Mouse (Mus musculus): ENCODE data around the gene Arhgap29. TPM values are rescaled to one million over a fixed set of nuclear protein-coding genes. Genes with fewer than 3 reads are reported as not detected.

Arhgap29 gene
- total and polyA plus RNA-seq, 2 experiments, result 16.4 to 60.5 TPM

GRCm38 (mm10) chr3:121969451-121969850 is 17.1 kb downstream of the Arhgap29 start:
- 6% methylated on average over 1 of the region's 1 CpGs for WGBS
- Histone ChIP-seq H3K4me1 (ENCODE audit: control insufficient read depth, insufficient read depth, low read length) (peaks cover 21% of the 10 kb centered on the region; the same call in 1 of the 2 replicates), H3K4me3 (ENCODE audit: insufficient read depth, low read depth, low read length) (peak overlapping the region; percentile 73), H3K27me3 (ENCODE audit: control insufficient read depth, insufficient read depth, low read length) (no peaks in the 10 kb centered on the region), H3K27ac (replicated peaks; ENCODE audit: insufficient read depth, low read depth, low read length) (peak overlapping the region; percentile 76), H3K36me3 (ENCODE audit: control insufficient read depth, insufficient read depth, low read length) (peaks cover 6% of the 10 kb centered on the region), H3K9ac (ENCODE audit: low read depth, low read length) (no peak overlapping the region; the same call in 1 of the 2 replicates), H3K79me2 (ENCODE audit: control insufficient read depth, insufficient read depth, low read length) (peaks cover 11% of the 10 kb centered on the region; the same call in 1 of the 2 replicates)
- no peak for TF ChIP-seq CTCF (IDR thresholded peaks at IDR 0.05; ENCODE audit: low read depth, low read length)
- no peak for TF ChIP-seq POLR2A (IDR thresholded peaks at IDR 0.05; ENCODE audit: extremely low read depth, insufficient read depth, low read length)
- peak; percentile 93 for DNase-seq (ENCODE audit: extremely low read depth, low read depth, low spot score)

GRCm38 (mm10) chr3:121973761-121974160 is 21.4 kb downstream of the Arhgap29 start:
- H3K27me3 ChIP-seq (ENCODE audit: control insufficient read depth, insufficient read depth, low read length), result no peaks in the 10 kb centered on the region
- 23% methylated on average over 5 of the region's 5 CpGs for WGBS
- peaks cover 25% of the 10 kb centered on the region for H3K36me3 ChIP-seq (ENCODE audit: control insufficient read depth, insufficient read depth, low read length)
- no peak overlapping the region for H3K9ac ChIP-seq (ENCODE audit: low read depth, low read length)
- peaks cover 14% of the 10 kb centered on the region; the same call in 1 of the 2 replicates for H3K79me2 ChIP-seq (ENCODE audit: control insufficient read depth, insufficient read depth, low read length)
- no peak overlapping the region for H3K27ac ChIP-seq (replicated peaks; ENCODE audit: insufficient read depth, low read depth, low read length)
- H3K4me1 ChIP-seq (ENCODE audit: control insufficient read depth, insufficient read depth, low read length), result peaks cover 21% of the 10 kb centered on the region; the same call in 1 of the 2 replicates
- TF ChIP-seq POLR2A (IDR thresholded peaks at IDR 0.05; ENCODE audit: extremely low read depth, insufficient read depth, low read length) (no peak), CTCF (IDR thresholded peaks at IDR 0.05; ENCODE audit: low read depth, low read length) (no peak)
- peak; percentile 53 for DNase-seq (ENCODE audit: extremely low read depth, low read depth, low spot score)
- H3K4me3 ChIP-seq (ENCODE audit: insufficient read depth, low read depth, low read length), result no peak overlapping the region

GRCm38 (mm10) chr3:121975381-121975780 is 23.0 kb downstream of the Arhgap29 start:
- Histone ChIP-seq H3K27ac (replicated peaks; ENCODE audit: insufficient read depth, low read depth, low read length) (no peak overlapping the region), H3K36me3 (ENCODE audit: control insufficient read depth, insufficient read depth, low read length) (peaks cover 34% of the 10 kb centered on the region), H3K4me3 (ENCODE audit: insufficient read depth, low read depth, low read length) (no peak overlapping the region), H3K4me1 (ENCODE audit: control insufficient read depth, insufficient read depth, low read length) (peaks cover 18% of the 10 kb centered on the region; the same call in 1 of the 2 replicates), H3K27me3 (ENCODE audit: control insufficient read depth, insufficient read depth, low read length) (no peaks in the 10 kb centered on the region), H3K9ac (ENCODE audit: low read depth, low read length) (no peak overlapping the region), H3K79me2 (ENCODE audit: control insufficient read depth, insufficient read depth, low read length) (peaks cover 21% of the 10 kb centered on the region)
- WGBS, result 64% methylated on average over 3 of the region's 3 CpGs
- TF ChIP-seq CTCF (IDR thresholded peaks at IDR 0.05; ENCODE audit: low read depth, low read length) (no peak), POLR2A (IDR thresholded peaks at IDR 0.05; ENCODE audit: extremely low read depth, insufficient read depth, low read length) (no peak)
- DNase-seq (ENCODE audit: extremely low read depth, low read depth, low spot score), result no peak

GRCm38 (mm10) chr3:121981306-121981705 is 29.0 kb downstream of the Arhgap29 start:
- H3K4me1 ChIP-seq (ENCODE audit: control insufficient read depth, insufficient read depth, low read length), result peaks cover 2% of the 10 kb centered on the region; the same call in 1 of the 2 replicates
- H3K36me3 ChIP-seq (ENCODE audit: control insufficient read depth, insufficient read depth, low read length), result peaks cover 62% of the 10 kb centered on the region
- H3K4me3 ChIP-seq (ENCODE audit: insufficient read depth, low read depth, low read length), result no peak overlapping the region
- H3K27me3 ChIP-seq (ENCODE audit: control insufficient read depth, insufficient read depth, low read length), result no peaks in the 10 kb centered on the region
- peaks cover 19% of the 10 kb centered on the region for H3K79me2 ChIP-seq (ENCODE audit: control insufficient read depth, insufficient read depth, low read length)
- WGBS, result 69% methylated on average over 4 of the region's 4 CpGs
- no peak overlapping the region for H3K9ac ChIP-seq (ENCODE audit: low read depth, low read length)
- DNase-seq (ENCODE audit: extremely low read depth, low read depth, low spot score), result no peak
- TF ChIP-seq POLR2A (IDR thresholded peaks at IDR 0.05; ENCODE audit: extremely low read depth, insufficient read depth, low read length) (no peak), CTCF (IDR thresholded peaks at IDR 0.05; ENCODE audit: low read depth, low read length) (no peak)
- H3K27ac ChIP-seq (replicated peaks; ENCODE audit: insufficient read depth, low read depth, low read length), result no peak overlapping the region

- Histone ChIP-seq H3K79me2 (ENCODE audit: control insufficient read depth, insufficient read depth, low read length) (peaks cover 19% of the 10 kb centered on the region), H3K27ac (replicated peaks; ENCODE audit: insufficient read depth, low read depth, low read length) (no peak overlapping the region), H3K4me3 (ENCODE audit: insufficient read depth, low read depth, low read length) (no peak overlapping the region), H3K36me3 (ENCODE audit: control insufficient read depth, insufficient read depth, low read length) (peaks cover 56% of the 10 kb centered on the region), H3K27me3 (ENCODE audit: control insufficient read depth, insufficient read depth, low read length) (no peaks in the 10 kb centered on the region), H3K9ac (ENCODE audit: low read depth, low read length) (no peak overlapping the region), H3K4me1 (ENCODE audit: control insufficient read depth, insufficient read depth, low read length) (peaks cover 2% of the 10 kb centered on the region; the same call in 1 of the 2 replicates)
- TF ChIP-seq CTCF (IDR thresholded peaks at IDR 0.05; ENCODE audit: low read depth, low read length), result no peak
- TF ChIP-seq POLR2A (IDR thresholded peaks at IDR 0.05; ENCODE audit: extremely low read depth, insufficient read depth, low read length), result no peak
- DNase-seq (ENCODE audit: extremely low read depth, low read depth, low spot score), result no peak
- 73% methylated on average over 4 of the region's 4 CpGs for WGBS
Observed at GRCm38 (mm10) chr3:121982450-121982849, 30.1 kb downstream of the Arhgap29 start.

GRCm38 (mm10) chr3:121995125-121995524 is 42.8 kb downstream of the Arhgap29 start:
- H3K4me1 ChIP-seq (ENCODE audit: control insufficient read depth, insufficient read depth, low read length), result peaks cover 2% of the 10 kb centered on the region; the same call in 1 of the 2 replicates
- WGBS, result 91% methylated on average over 4 of the region's 4 CpGs
- DNase-seq (ENCODE audit: extremely low read depth, low read depth, low spot score), result no peak

More at GRCm38 (mm10) chr3:121995125-121995524, 42.8 kb downstream of the Arhgap29 start:
- Histone ChIP-seq H3K27ac (replicated peaks; ENCODE audit: insufficient read depth, low read depth, low read length) (no peak overlapping the region), H3K27me3 (ENCODE audit: control insufficient read depth, insufficient read depth, low read length) (no peaks in the 10 kb centered on the region), H3K79me2 (ENCODE audit: control insufficient read depth, insufficient read depth, low read length) (peaks cover 13% of the 10 kb centered on the region; the same call in 1 of the 2 replicates), H3K36me3 (ENCODE audit: control insufficient read depth, insufficient read depth, low read length) (peaks cover 70% of the 10 kb centered on the region), H3K4me3 (ENCODE audit: insufficient read depth, low read depth, low read length) (no peak overlapping the region), H3K9ac (ENCODE audit: low read depth, low read length) (no peak overlapping the region)
- TF ChIP-seq CTCF (IDR thresholded peaks at IDR 0.05; ENCODE audit: low read depth, low read length) (no peak), POLR2A (IDR thresholded peaks at IDR 0.05; ENCODE audit: extremely low read depth, insufficient read depth, low read length) (no peak)
